Mouse (Mus musculus) left cerebral cortex, adult 8-10 months (tissue): Measurements from ENCODE around the gene Zdhhc4. TPM values are rescaled to one million over a fixed set of nuclear protein-coding genes. Genes with fewer than 3 reads are reported as not detected.

Experiments
- DNase-seq, 2 experiments: peaks; one replicate each; pipeline ENCODE4 v3.0.0; 2022; ENCODE audit warnings: low spot score in 2 of 2
- total RNA-seq, 4 experiments: library from RNA; stranded (reverse); gene quantifications; 2 replicates each; pipeline ENCODE4 v1.2.4; 2022

Gene Zdhhc4
- 10 to 100 TPM; 43.1 to 44.4 (median 44.0) TPM for total RNA-seq

GRCm38 (mm10) chr5:143328690-143329495 is at the start of gene Zdhhc4:
Gene Zdhhc4, minus strand, starts transcription at chr5:143329256.
- peak; percentile 75 to 89 for DNase-seq

GRCm38 (mm10) chr5:143376156-143376555 is 47.1 kb upstream of the Zdhhc4 start:
- DNase-seq = no peak

DNA sequence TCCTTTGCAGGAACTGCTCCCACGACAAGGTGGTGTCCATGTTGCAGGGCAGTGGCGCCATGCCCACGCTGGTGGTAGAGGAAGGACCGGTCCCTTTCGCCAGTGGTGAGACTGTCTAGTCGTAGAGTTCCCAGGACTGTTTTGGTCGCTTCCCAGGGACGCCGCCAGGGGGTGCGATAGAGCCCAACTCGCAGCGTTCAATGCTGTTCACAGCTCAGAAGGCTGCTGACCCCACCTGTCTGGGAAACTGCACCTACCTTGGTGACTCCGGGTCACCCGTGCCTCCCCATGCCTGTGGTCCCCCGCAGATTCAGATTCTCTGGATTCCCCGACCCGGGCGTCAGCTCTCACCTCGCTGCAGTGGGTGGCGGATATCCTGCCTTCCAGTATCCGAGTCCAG is 46.2 kb upstream of the Zdhhc4 start:
- DNase-seq = peak in 1 of 2 experiments; percentile 34

DNA sequence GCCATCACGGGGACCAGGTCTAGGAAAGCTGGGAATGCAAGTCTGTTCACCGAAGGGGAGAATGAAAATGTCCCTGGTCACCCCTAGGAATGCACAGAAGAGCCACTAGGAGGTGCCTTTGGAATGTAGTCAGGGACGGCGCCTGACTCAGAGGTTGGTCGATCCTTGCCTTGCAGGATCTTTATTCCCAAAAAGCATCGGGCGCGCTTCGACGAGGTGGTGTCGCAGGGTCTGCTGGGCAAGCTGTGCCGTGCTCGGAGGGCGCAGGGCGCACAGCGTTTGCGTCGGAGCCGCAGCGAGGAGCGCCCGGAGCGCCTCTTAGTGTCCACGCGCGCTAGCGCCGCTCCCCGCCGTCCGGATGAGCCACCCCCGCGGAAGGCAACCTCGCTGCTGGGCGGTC is 43.8 kb upstream of the Zdhhc4 start:
- DNase-seq = no peak

GRCm38 (mm10) chr5:143371146-143371510 is 42.1 kb upstream of the Zdhhc4 start:
- DNase-seq = no peak

GRCm38 (mm10) chr5:143370416-143371145 is 41.5 kb upstream of the Zdhhc4 start:
- DNase-seq = no peak

DNA sequence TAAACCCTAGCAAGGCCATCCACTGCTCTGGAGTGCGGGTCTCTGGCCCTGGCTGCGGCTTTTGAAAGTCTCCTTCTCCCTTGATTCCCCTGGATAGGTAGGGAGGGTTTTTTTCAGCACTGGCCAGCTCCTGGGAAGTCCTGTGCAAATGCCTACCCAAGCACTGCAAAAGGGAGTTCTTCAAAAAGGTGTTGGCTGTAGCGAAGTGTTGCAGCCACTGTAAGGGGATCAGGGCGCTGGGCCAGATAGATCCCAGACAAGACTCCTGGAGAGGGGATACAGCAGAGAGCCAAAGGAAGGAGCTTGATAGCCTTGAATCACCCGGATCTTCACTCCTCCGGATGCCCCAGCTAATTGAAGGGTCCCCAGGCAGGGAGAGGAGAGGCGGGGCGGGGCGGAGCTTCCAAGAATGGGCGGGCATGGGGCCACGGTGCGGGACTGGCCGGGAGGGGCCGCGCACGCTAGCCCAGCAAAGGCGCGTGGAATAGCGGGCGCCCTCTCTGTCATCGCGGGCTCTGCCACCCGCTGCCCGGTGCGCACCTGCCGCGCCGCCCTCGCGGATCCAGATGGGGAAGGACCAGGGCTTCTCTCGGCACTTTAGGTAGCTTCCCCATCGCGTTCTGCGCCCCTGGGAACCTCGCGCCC is 40.7 kb upstream of the Zdhhc4 start:
- no peak for DNase-seq

DNA sequence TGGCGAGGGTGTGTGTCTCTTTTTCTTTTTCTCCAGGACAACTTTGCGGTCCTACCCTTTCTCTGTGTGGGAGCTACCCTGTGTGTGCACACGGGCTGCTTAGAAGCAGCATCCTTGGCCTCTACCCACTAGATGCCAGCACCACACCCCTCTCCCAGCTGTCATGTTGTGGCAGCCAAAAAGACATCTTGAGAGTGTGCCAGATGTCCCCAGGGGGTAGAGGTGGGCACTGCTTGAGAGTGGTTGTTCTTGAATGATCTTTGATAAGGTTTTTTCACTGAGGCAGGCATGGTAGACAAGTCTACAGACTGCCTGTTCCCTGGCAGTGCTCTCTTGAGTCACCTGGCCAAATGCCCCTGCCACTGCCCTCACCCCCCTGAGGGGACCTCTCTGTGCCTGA is 38.9 kb upstream of the Zdhhc4 start:
- no peak for DNase-seq

DNA sequence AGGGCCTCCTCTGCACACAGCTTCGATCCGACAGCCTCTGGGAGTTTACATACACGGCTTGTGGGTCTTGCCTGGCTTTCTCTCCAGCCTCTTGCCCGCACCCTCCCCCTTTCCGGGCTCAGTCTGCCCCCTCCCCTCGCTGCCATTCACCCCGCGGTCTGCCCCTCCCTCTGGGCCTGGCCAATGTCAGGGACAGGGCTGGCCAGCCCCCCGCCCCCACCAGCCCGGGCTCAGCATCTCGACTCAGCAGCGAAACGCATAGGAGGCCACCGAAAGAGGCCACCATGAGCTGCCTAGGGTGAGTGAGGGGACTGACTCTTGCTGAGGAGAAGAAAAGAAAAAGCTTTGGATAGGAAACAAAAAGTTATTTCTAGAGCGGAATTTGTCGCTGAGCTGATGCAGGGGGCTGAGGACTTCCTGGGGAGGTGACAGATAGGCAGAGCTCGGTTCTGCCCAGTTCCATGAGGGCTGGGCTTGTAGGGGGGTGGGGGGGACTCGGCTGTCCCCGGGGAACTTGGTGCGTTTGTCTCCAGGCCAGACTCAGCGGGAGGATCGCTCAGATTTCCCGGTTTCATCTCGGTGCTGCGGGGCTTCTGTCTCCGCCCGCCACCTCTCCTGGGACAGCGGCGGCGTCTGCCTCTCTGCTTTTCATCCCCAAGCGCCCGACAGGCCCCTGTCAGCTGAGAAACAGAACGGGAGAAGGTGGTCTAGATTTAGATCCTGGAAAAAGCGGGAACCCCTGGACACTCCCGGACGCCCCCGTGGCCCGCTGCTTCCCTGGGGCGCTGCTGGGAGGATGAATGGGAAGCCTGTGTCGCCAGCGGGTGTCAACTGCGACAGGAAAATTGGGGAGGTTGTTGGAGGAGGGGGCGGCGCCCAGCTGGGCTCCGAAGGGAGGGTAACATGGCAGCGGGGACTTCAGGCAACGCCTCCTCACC is 34.9 kb upstream of the Zdhhc4 start:
- no peak for DNase-seq

GRCm38 (mm10) chr5:143361428-143361827 is 32.4 kb upstream of the Zdhhc4 start:
- DNase-seq = no peak

- DNase-seq = no peak
Observed at GRCm38 (mm10) chr5:143360000-143360399, 30.9 kb upstream of the Zdhhc4 start.

- no peak for DNase-seq
Observed at GRCm38 (mm10) chr5:143359263-143359662, 30.2 kb upstream of the Zdhhc4 start.

- no peak for DNase-seq
Observed at GRCm38 (mm10) chr5:143357564-143357963, 28.5 kb upstream of the Zdhhc4 start.

DNA sequence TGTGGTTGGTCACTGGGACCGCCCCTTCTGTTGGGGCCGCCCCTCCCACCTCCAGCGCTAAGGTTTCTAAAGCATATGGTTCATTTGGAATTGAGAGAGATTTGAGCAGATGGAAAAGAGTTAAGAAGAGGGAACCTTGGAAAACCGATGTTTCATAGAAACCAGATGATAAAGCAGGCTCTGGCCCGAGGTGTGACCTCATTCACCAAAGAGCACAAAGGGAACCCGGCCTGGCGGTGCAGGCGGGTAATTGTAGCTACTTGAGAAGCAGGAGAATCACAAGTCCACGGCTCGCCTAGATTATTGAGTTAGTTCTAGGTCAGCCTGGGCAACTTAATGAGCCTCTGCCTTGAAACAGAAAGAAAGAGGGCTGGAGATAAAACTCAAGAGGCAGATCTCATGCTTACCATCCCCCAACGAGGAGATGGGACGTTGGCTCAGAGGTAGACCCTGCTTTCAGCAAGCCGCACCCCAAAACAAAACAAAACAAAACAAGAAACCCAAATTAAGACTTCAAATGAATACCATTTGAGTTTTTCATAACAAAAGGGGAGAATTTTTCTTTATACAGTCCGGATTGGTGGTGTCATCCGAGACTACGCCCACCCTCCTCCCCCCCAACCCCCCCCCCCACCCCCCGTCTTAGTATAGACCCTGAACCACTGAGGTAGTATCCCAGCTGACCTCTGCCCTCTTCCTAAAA is 27.8 kb upstream of the Zdhhc4 start, which contains the start of gene Grid2ip:
TSS of gene Grid2ip (plus strand) at position 653 of the 703 bp plus-strand sequence.
- DNase-seq = no peak

GRCm38 (mm10) chr5:143356017-143356416 is 27.0 kb upstream of the Zdhhc4 start:
- no peak for DNase-seq

DNA sequence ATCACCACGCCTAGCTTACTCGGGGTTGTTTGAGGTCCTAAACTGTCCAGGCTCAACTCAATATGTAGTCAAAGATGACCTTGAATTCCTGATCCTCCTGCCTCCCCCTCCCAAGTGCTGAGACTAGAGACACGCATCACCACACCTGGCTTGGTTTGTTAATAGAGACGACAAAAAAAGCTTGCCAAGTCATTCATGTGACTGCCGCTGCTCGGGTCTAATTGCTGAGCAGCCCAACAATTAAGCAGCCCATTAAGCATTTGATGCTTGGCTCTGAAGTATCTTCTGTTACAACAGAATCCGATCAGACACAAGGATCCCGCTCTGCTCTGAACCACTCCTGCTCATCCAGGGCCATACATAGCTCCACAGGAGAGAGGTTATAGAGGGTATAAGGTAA is 17.3 kb upstream of the Zdhhc4 start:
- DNase-seq = no peak

DNA sequence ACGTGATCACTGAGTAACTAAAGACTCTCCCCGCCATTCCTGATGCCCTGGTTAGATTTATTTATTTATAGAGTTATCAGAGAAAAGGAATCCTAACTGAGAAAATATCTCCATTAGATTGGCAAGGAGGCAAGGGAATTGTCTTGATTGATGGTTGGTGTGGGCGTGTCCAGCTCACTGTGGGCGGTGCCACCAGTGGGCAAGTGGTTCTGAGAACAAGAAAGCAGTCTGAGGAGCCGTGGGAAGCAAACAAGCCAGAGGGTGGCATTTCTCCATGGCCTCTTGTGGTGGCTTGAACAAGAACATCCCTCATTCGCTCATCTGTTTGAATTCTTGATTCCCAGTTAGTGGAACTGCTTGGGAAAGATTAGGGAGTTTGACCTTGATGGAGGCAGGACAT is 10.5 kb upstream of the Zdhhc4 start:
- DNase-seq = no peak

DNA sequence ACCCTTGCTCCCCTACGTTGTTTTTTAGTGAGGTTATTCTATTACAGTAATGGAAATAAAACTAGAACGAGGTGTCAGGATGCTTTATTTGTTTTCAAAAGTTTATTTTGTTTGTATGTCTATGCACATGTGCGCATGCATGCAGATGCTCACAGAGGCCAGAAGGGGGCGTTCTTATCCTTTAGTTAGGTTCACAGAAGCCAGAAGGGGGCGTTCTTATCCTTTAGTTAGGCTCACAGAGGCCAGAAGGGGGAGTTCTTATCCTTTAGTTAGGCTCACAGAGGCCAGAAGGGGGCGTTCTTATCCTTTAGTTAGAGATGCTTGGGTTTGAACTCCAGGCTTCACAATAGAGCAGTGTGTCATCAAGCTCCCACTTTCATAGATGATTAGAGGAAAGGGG is 7.5 kb upstream of the Zdhhc4 start:
- no peak for DNase-seq

GRCm38 (mm10) chr5:143335089-143335460 is 6.0 kb upstream of the Zdhhc4 start:
- DNase-seq = no peak

DNA sequence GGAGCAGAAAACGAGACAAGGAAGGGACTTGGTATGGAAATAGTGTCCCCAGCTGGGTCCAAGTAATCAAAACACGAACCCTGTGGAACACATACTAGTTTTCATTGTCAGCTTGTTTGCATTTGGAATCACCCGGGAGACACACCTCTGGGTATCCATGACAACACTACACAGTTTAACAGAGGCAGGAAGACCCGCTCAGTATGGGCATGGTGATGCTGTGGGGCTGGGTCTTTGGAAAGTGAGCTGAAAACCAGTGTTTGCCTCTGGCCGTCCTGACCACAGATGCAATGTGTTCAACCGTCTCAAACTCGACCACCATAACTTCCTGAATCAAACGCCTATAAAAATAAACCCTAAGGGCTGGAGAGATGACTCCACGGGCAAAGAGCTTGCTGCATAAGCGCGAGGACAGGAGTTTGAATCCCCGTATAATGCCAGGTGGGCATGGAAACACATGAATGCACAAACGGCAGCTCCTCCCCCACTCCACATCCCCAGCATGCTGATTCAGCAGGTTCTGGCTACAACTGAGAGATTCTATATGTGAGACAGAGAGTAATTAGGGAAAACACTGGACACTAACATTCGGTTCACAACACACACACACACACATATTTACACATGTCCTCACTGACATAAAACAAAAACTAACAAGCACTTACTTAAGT is 5.5 kb upstream of the Zdhhc4 start:
- no peak for DNase-seq
